In the genomic region with DNA sequence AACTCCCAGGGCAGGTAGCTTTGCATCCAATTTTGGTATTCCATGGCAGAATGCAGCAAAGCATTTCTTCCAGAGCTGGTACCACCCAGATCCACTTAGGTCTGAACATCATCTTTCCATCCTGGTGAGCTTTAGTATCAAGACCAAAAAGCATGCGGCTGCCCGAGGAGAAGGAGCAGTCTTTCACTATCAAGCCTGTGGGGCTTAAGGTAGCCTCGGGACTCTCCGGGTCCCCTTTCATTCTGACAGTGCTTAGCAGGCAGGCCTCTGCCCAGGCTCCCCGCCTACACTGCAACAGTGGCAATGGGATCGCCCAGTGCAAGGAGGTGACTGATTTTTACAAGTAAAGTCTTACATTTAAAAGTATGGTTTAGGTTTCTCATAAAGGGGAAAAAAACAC, we compare ENCODE assay signal across 26 mouse cellular contexts. TPM values are rescaled to one million over a fixed set of nuclear protein-coding genes. Genes with fewer than 3 reads are reported as not detected.
DNase-seq lines count a peak whose midpoint lies in the region; ATAC-seq and TF ChIP-seq lines count a peak whose summit lies in the region.
"Had no signal": no experiment of that assay in that cellular context is flagged by ENCODE, and none has a peak within 500 bp of the region (broad histone marks: within the 10 kb centered on the region; RNA-seq: fewer than 3 reads in every experiment).

No protein-coding gene starts in this region.

- TF ChIP-seq CTCF in CH12.LX (conservative IDR thresholded peaks at IDR 0.05 in 1 of 2, IDR thresholded peaks at IDR 0.05 in 1 of 2; ENCODE audit: low read depth in 2 of 2, low read length in 2 of 2) = no peak

- H3K4me3 ChIP-seq in forebrain, embryonic 15.5 days = no peak overlapping the region
- H3K4me3 ChIP-seq in forebrain, embryonic 11.5 days (ENCODE audit: low read depth, low read length) = no peak overlapping the region
- no peak overlapping the region for H3K4me3 ChIP-seq in CH12.LX (replicated peaks in 1 of 3; ENCODE audit: low read depth in 2 of 3, low read length in 2 of 3, poor library complexity in 1 of 3)
- H3K4me3 ChIP-seq in midbrain, embryonic 16.5 days (ENCODE audit: low read depth, low read length) = no peak overlapping the region

- no peak for TF ChIP-seq POLR2A in CH12.LX (IDR thresholded peaks at IDR 0.05; ENCODE audit: low read depth, low read length)

- peaks cover 38% of the 10 kb centered on the region for H3K36me3 ChIP-seq in forebrain, embryonic 15.5 days
- H3K36me3 ChIP-seq in forebrain, embryonic 11.5 days (ENCODE audit: control insufficient read depth, insufficient read depth, low read length) = no peaks in the 10 kb centered on the region
- H3K36me3 ChIP-seq in CH12.LX (replicated peaks in 1 of 2; ENCODE audit: control insufficient read depth in 1 of 2, insufficient read depth in 1 of 2, low read length in 1 of 2) = peaks cover 42 to 88% of the 10 kb centered on the region in 2 experiments
- H3K36me3 ChIP-seq in midbrain, embryonic 16.5 days (ENCODE audit: control insufficient read depth, insufficient read depth, low read length) = peaks cover 18% of the 10 kb centered on the region

- 0 out of 2 replicates have a peak, but pooled peaks cover 4% of the 10 kb centered on the region for H3K4me1 ChIP-seq in forebrain, embryonic 15.5 days
- H3K4me1 ChIP-seq in forebrain, embryonic 11.5 days (replicated peaks; ENCODE audit: control insufficient read depth, insufficient read depth, low read length) = no peaks in the 10 kb centered on the region
- peaks cover 10 to 36% of the 10 kb centered on the region in 2 experiments for H3K4me1 ChIP-seq in CH12.LX (ENCODE audit: control insufficient read depth in 1 of 2, insufficient read depth in 2 of 2)
- H3K4me1 ChIP-seq in midbrain, embryonic 16.5 days (ENCODE audit: control insufficient read depth, insufficient read depth, low read length) = no peaks in the 10 kb centered on the region

- TF ChIP-seq RAD21 in CH12.LX (IDR thresholded peaks at IDR 0.05; ENCODE audit: low read depth, low read length) = no peak

- no peak overlapping the region for H3K27ac ChIP-seq in forebrain, embryonic 15.5 days (replicated peaks)
- no peak overlapping the region for H3K27ac ChIP-seq in forebrain, embryonic 11.5 days (ENCODE audit: low read depth, low read length)
- no peak overlapping the region for H3K27ac ChIP-seq in CH12.LX (ENCODE audit: insufficient read depth, low read depth)
- no peak overlapping the region for H3K27ac ChIP-seq in midbrain, embryonic 16.5 days (ENCODE audit: low read length)

- WGBS in forebrain, embryonic 15.5 days = 84% methylated on average over 6 of the region's 6 CpGs
- WGBS in forebrain, embryonic 11.5 days = 92% methylated on average over 6 of the region's 6 CpGs
- WGBS in midbrain, embryonic 16.5 days = 85% methylated on average over 6 of the region's 6 CpGs

- no peak overlapping the region for H3K4me2 ChIP-seq in forebrain, embryonic 15.5 days (replicated peaks)
- no peak overlapping the region for H3K4me2 ChIP-seq in forebrain, embryonic 11.5 days (ENCODE audit: low read depth, low read length, severe bottlenecking)
- H3K4me2 ChIP-seq in CH12.LX (ENCODE audit: insufficient read depth, low read depth, poor library complexity, severe bottlenecking) = 0 out of 2 replicates have a peak overlapping the region, but pooled peaks have one; percentile 4
- no peak overlapping the region for H3K4me2 ChIP-seq in midbrain, embryonic 16.5 days (ENCODE audit: low read length)

- H3K79me2 ChIP-seq in CH12.LX (replicated peaks; ENCODE audit: control insufficient read depth, extremely low read depth, insufficient read depth, poor library complexity, severe bottlenecking) = 0 out of 2 replicates have a peak, but pooled peaks cover 5% of the 10 kb centered on the region

- no peak for TF ChIP-seq EP300 in CH12.LX (IDR thresholded peaks at IDR 0.05; ENCODE audit: low read length)

- H3K9ac ChIP-seq in forebrain, embryonic 15.5 days (replicated peaks) = 0 out of 2 replicates have a peak overlapping the region, but pooled peaks have one; percentile 8
- H3K9ac ChIP-seq in forebrain, embryonic 11.5 days (ENCODE audit: low read length) = no peak overlapping the region
- no peak overlapping the region for H3K9ac ChIP-seq in CH12.LX (ENCODE audit: insufficient read depth, low read depth)
- H3K9ac ChIP-seq in midbrain, embryonic 16.5 days (ENCODE audit: low read depth, low read length) = no peak overlapping the region

- ATAC-seq in forebrain, embryonic 15.5 days (replicated peaks) = no peak
- ATAC-seq in forebrain, embryonic 11.5 days (replicated peaks; ENCODE audit: low FRiP score) = no peak
- no peak for ATAC-seq in midbrain, embryonic 16.5 days
- ATAC-seq: activated CD4-positive, CD25-positive, alpha-beta regulatory T cell, adult 4 months; CD4-positive, CD25-positive, alpha-beta regulatory T cell, adult 4 months; Patski had no signal

- H3K9me3 ChIP-seq in forebrain, embryonic 15.5 days = no peaks in the 10 kb centered on the region
- no peaks in the 10 kb centered on the region for H3K9me3 ChIP-seq in forebrain, embryonic 11.5 days (ENCODE audit: control insufficient read depth, low read length)
- H3K9me3 ChIP-seq in CH12.LX (replicated peaks; ENCODE audit: low read length) = no peaks in the 10 kb centered on the region
- H3K9me3 ChIP-seq in midbrain, embryonic 16.5 days (replicated peaks; ENCODE audit: control insufficient read depth, low read length, poor library complexity, severe bottlenecking) = no peaks in the 10 kb centered on the region
- H3K9me3 ChIP-seq: G1E had no signal

- in situ Hi-C loops in CH12.LX (cut with MboI; ENCODE audit: low pct_ligation_motif_present, low pct_unique_long_range_greater_than_20kb, low sequenced_read_pairs) = no loop called here

- DNase-seq in forebrain, embryonic 11.5 days (ENCODE audit: low spot score) = no peak
- DNase-seq in heart, adult 11 months = peak; percentile 81
- DNase-seq in heart, adult 18-20 months = no peak
- peak; percentile 23 for DNase-seq in CH12.LX (ENCODE audit: extremely low read depth)
- DNase-seq in induced T-regulatory cell, adult 2 months (ENCODE audit: low read depth) = peak; percentile 6
- DNase-seq in c-Kit-positive CD71-positive TER-119-positive erythroid progenitor cells, embryonic 14.5 days (ENCODE audit: low spot score) = no peak
- DNase-seq: adrenal gland, adult 2 months; adrenal gland, adult 8-10 months; adrenal gland, postnatal 10 days; adrenal gland, postnatal 14 days; adrenal gland, postnatal 25 days; adrenal gland, postnatal 36 days; B cell, adult 2 months; cerebellum, adult 11 months; cerebellum, adult 11-12 months; cerebellum, adult 18-20 months; cerebellum, adult 2 months had no signal

- dilution Hi-C loops in CH12.LX (cut with MboI; ENCODE audit: extremely low pct_ligation_motif_present, extremely low pct_unique_long_range_greater_than_20kb, low sequenced_read_pairs) = no loop called here

- H3K27me3 ChIP-seq in forebrain, embryonic 15.5 days = no peaks in the 10 kb centered on the region
- no peaks in the 10 kb centered on the region for H3K27me3 ChIP-seq in forebrain, embryonic 11.5 days (ENCODE audit: control insufficient read depth, insufficient read depth, low read length)
- H3K27me3 ChIP-seq in CH12.LX (replicated peaks) = no peaks in the 10 kb centered on the region
- H3K27me3 ChIP-seq in midbrain, embryonic 16.5 days (ENCODE audit: control insufficient read depth, insufficient read depth, low read depth, low read length) = no peaks in the 10 kb centered on the region
- H3K27me3 ChIP-seq: Patski had no signal

TF ChIP-seq in CH12.LX, 34 proteins besides CTCF, POLR2A, EP300 and RAD21:
- no peak for TF ChIP-seq POLR2AphosphoS2 (IDR thresholded peaks at IDR 0.05; ENCODE audit: low read depth, low read length)
- no peak for TF ChIP-seq NELFE (IDR thresholded peaks at IDR 0.05; ENCODE audit: low read depth, low read length)
- peak; percentile 64; the same call in 1 of the 2 replicates for TF ChIP-seq IRF4 (IDR thresholded peaks at IDR 0.05; ENCODE audit: low read depth, low read length)

RNA-seq across cellular contexts. Expression of gene Farsb, which starts 36.2 kb away (rescaled TPM):
- polyA plus RNA-seq in forebrain, embryonic 15.5 days (2015; fragmentation: Nextera tagmentation; extraction: Ambion mirVana) = 154 and 159 TPM in 2 replicates
- 146 and 147 TPM in 2 replicates for polyA plus RNA-seq in forebrain, embryonic 11.5 days (2014; fragmentation: Nextera tagmentation; extraction: Ambion mirVana)
- total RNA-seq in heart, adult 18-20 months (2021) = 10 to 100 TPM; 47.8 to 51.2 TPM
- total RNA-seq in CH12.LX (2012; rRNA removed) (114 and 128 TPM in 2 replicates), CH12.LX (2014; rRNA removed) (205 and 224 TPM in 2 replicates)
- polyA plus RNA-seq in CH12.LX (2012; ENCODE audit: insufficient read length, low read depth) = 166 and 180 TPM in 2 replicates
- 160 and 163 TPM in 2 replicates for polyA plus RNA-seq in midbrain, embryonic 16.5 days (2015; fragmentation: Nextera tagmentation; extraction: Ambion mirVana)

RNA-seq across cellular contexts. Expression of gene Mogat1, which starts 58.2 kb away (rescaled TPM):
- not detected in 2 replicates for polyA plus RNA-seq in forebrain, embryonic 15.5 days (2015; fragmentation: Nextera tagmentation; extraction: Ambion mirVana)
- polyA plus RNA-seq in forebrain, embryonic 11.5 days (2014; fragmentation: Nextera tagmentation; extraction: Ambion mirVana) = not detected in 2 replicates
- under 1 TPM in 1 of 2 experiments, not detected in 1; 0.69 TPM for total RNA-seq in heart, adult 18-20 months (2021)
- total RNA-seq in CH12.LX (2012; rRNA removed) (0.13 TPM in 1 of 2 replicates, not detected in the other), CH12.LX (2014; rRNA removed) (not detected in 2 replicates)
- polyA plus RNA-seq in CH12.LX (2012; ENCODE audit: insufficient read length, low read depth) = not detected in 2 replicates
- polyA plus RNA-seq in midbrain, embryonic 16.5 days (2015; fragmentation: Nextera tagmentation; extraction: Ambion mirVana) = 0.43 TPM in 1 of 2 replicates, not detected in the other
- total RNA-seq: ES-E14, MEL had no signal
- polyA plus RNA-seq: activated CD4-positive, CD25-positive, alpha-beta regulatory T cell, adult 4 months; C2C12; CD4-positive, CD25-positive, alpha-beta regulatory T cell, adult 4 months; G1E; Patski had no signal

RNA-seq across cellular contexts. Expression of gene BC035947, which starts 59.4 kb away (rescaled TPM):
- polyA plus RNA-seq in forebrain, embryonic 15.5 days (2015; fragmentation: Nextera tagmentation; extraction: Ambion mirVana) = 0.27 and 0.29 TPM in 2 replicates
- polyA plus RNA-seq in forebrain, embryonic 11.5 days (2014; fragmentation: Nextera tagmentation; extraction: Ambion mirVana) = 0.17 and 0.65 TPM in 2 replicates
- total RNA-seq in heart, adult 18-20 months (2021) = not detected
- not detected in 2 replicates for total RNA-seq in CH12.LX (2012; rRNA removed)
- total RNA-seq in CH12.LX (2014; rRNA removed) = not detected in 2 replicates
- not detected in 2 replicates for polyA plus RNA-seq in CH12.LX (2012; ENCODE audit: insufficient read length, low read depth)
- polyA plus RNA-seq in midbrain, embryonic 16.5 days (2015; fragmentation: Nextera tagmentation; extraction: Ambion mirVana) = 1.5 and 1.6 TPM in 2 replicates
- total RNA-seq: MEL had no signal
- polyA plus RNA-seq: activated CD4-positive, CD25-positive, alpha-beta regulatory T cell, adult 4 months; C2C12; G1E; Patski had no signal

Comparison
In these comparisons a context has a peak if more than half of its experiments do, and no peak if none do; other contexts are left out.
1. DNase-seq: peak in heart, adult 11 months (single experiment), CH12.LX (single experiment) and induced T-regulatory cell, adult 2 months (single experiment); none in forebrain, embryonic 11.5 days (single experiment), heart, adult 18-20 months (0 of 2) and c-Kit-positive CD71-positive TER-119-positive erythroid progenitor cells, embryonic 14.5 days (single experiment).